Mouse (Mus musculus) gastrocnemius, adult 18-20 months (tissue): Measurements from ENCODE around the gene Serpina1f. TPM values are rescaled to one million over a fixed set of nuclear protein-coding genes. Genes with fewer than 3 reads are reported as not detected.
"Not testable (repeated sequence)": the region's sequence is repeated elsewhere in the genome, so short reads cannot be mapped to it uniquely, and the experiment has no call there.

Experiments
- DNase-seq: peaks from one replicate; pipeline ENCODE4 v3.0.0; 2021; ENCODE audit warnings: low spot score
- total RNA-seq, 2 experiments: library from RNA; stranded (reverse); gene quantifications; 2 replicates each; pipeline ENCODE4 v1.2.3; 2021

The Serpina1f gene
- total RNA-seq, 2 experiments from 2014 or later: not detected

DNA sequence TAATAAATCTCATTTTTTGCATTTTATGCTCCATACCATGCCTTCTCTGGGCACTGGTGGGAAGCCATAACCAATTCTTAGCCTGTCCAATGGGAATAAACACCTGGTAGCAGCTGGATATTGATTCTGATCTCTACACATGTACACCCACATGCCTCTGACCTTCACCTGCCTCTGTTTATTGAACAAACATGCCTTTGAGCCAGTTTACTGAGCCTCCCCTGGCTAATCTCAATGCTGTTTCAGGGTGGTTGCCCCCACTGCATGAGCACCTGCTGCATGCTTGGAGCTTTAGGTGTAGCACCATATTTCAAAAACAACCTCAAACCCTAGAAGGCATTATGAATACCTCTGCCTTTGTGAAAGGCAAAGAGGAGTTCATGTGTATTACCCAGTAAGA is 33.3 kb downstream of the Serpina1f start:
- not testable (repeated sequence) for DNase-seq

DNA sequence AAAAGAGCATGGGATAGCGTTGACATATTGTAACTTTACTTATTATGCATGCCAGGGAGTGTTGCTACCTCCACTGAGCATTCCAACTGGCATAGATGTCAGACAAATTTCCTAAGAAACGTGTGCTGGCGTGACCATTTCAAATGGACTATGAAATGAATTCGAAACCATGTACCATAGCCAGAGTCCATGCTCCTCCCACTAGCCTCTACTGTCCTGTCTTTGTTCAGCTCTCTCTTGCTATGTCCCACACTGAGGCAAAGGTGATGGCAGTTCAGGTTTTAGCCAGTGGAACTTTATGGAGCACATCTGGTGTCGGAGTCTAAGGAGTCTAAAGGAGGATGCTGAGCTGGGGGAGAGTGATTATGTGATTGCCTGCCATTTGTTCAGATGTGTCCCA is 35.3 kb downstream of the Serpina1f start:
- no peak for DNase-seq

DNA sequence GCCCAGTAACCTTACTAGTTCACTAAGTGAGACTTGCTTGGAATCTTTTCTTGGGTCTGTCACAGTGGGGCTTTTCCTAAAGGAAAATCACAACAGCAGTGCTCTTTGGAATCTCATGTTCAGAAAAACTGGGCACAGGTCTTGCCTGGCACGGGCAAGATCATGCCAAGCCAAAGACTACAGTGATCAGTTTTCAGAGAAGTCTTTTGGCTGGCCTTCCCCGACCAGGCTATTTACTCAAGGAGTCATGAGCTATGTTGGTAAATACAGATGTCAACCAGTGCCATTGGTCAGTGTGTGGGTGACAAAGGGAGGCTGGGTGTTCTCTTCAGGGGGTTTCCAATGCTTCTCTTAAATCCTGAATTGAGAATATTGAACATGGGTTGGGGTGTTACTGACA is 36.2 kb downstream of the Serpina1f start:
- peak; percentile 9 for DNase-seq

DNA sequence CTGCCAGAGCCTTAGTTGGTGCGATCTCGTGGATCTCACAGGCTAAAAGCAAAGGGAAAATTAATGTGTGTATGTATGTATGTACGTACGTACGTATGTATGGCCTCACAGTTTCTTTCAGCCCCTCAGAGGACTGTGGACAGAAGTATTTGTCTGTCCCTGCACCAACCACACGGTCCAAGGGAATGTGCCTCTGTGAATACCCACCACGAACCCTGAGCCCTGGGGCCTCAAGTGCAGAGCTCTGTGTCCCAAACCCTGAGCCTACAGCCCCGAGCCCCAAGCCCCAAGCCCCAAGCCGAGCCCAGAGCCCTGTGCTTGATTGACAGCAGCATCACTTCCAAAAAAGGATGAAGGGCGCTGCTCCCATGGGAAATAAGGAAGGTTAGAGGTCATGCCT is 37.3 kb downstream of the Serpina1f start:
- DNase-seq: no peak

DNA sequence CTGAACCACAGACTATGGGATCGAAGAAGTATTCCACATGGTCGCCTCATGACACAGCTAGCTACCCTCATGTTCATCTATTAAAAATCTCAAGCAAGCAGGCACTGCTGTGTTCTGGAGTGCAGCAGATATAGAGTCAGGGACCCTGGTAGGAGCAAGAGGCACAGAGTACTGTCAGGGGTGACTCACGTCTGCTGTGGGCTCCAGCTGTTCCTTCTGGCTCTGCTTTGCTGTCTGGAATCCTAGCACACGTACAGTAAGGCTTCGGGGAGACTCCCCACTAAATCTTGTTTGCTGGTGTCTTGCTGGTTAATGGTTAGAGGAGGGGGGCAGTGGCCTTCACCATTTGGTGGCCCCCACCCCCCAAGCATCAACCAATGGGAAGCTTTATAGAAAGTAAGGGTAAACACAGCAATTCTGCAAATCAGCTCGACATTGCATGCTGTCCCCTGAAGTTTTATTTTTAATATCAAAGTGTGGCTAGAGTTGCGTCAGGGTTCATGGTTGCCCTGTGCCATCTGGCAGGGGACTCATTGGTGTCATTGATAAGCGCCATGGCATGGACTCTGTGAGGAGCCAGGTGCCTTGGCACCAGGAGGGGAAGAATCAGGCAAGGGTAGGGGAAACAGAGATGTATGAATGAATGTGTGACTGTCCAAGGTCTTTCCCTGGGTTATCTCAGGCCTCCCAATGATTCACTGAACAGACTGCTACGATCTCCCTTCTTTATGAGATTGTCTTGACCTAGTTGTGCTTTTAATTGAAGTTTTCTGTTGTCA is 38.3 kb downstream of the Serpina1f start, which contains the start of gene Serpina6:
Gene Serpina6, minus strand, starts transcription at position 365 of the 779 bp plus-strand sequence.
- no peak for DNase-seq

DNA sequence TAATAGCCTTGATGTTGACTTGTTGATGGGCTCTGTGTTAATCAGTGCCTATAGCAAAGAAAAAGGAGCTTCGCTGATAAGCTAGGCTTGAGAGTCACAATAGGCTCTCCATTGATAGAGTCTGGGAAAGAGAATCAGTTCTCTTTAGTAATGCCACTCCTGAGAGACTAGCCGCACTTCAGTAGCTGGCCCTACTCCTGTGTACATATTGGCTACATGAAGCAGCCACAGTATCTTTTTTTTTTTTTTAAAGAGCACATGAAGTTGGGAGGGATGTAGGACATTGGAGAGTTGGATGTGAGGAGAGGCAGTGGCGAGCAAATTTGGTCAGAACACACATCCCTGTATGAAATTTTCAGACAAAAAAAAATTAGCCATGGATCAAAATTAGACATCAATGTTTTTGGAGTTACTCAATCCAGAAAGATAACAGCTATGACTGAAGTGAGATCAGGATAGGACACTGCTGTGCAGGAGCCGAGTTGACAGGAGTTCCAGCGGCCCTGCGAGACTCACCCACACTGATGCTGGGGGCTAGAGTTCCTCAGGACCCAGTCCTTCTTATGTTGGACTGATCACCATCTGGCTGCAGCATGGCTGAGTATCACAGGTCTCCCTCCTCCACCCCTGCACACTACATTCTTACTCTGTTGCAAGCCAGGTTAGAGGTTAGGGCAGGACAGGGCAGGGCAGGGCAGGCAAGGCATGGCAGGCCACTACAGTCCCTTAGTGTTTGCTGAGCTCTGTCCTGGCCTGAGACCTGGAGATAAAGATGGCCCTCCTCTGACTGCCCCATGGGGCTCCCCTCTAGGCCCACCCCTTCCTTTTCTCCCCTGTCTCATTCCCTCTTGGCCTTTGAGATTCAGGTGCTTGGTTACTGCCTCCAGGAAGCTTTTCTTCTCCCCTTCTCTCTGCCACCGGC is 39.9 kb downstream of the Serpina1f start:
- no peak for DNase-seq

DNA sequence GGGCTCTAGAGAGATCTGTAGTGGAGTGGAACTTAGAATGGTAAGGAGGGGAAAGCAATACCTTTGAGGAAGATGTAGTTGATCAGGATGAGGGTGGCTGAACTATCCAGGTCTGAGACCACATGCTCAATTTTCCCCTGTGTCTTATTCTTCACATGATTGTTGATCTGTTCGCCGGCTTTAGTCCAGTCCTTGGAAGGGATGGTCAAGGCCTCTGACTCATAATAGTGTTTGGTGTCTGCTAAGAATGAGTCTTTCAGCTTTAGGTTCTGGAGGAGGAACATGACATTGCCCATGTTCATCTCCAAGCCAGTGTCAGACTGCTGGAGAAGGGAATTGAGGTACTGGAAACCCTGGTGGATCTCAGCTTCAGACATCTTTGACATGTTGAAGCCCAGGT is 41.5 kb downstream of the Serpina1f start:
- DNase-seq: no peak

DNA sequence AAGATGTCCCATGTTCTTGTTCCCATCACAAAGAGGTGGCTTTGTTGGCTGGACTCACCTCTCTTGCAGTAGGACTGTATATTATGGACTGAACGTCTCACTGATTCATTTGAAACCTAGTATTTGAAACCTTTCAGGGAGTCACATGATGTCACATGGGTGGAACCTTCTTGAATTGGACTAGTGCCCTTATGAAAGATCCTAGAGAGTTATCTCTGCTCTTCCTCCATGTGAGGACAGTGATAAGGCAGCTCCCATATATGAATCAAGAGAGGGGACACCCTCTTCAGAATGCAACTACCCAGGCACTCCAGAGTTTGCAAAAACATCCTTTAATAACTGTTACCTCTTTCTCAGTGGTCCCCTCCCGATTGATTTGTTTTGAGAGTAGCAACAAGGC is 49.0 kb downstream of the Serpina1f start:
- no peak for DNase-seq

DNA sequence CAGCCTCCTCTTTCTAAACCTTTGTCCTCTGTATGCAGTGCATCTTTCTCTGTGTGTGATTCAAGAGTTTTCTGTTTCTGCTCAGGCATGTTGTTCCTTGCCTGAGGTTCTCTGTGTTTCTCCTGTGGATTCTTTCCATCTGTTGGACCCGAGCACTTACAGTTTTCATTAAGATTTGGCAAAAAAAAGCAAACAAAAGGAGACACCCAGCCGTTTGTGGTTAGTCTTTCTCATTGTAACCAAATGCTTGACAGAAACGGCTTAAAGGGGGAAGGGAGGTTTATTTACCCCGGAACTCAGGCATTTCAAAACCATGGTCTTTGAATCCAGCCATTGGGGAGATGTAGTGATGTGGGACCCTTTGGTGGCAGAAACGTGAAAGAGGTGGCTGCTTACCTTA is 50.7 kb downstream of the Serpina1f start:
- no peak for DNase-seq

DNA sequence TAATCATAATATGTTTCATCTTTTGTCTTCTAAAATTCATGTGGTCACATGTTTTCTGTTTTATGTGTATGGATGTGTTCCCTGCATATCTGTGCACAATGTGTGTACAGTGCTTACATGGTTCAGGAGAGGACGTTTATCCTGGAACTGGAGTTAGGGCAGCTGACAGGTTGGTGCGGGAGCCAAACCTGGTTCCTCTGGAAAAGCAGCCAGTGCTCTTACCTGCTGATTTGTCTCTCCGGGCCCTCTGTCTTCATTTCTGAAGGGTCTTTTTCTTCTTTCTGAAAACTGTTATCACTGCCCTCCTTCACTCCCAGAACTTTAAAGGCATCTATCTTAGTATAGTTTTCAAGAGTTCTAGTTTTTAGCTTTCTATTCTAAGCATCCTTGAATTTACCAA is 51.5 kb downstream of the Serpina1f start:
- DNase-seq: no peak

DNA sequence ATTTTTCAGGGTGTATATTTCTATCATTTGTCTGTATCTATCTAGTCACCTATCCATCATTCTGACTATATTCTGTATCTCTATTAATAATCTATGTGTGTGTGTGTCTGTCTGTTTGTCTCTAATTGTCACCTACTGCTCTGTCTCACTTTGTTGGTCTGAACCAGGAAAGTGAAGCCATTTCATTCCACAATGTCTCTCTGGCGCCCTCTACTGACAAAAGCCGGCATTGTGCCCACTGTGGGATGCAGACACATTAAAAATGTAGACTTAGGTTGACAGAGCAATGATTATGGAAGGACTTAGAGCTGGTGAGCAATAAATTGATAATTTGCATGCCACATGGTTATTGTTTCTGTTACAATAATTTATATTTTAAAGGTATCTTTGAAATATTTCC is 52.0 kb downstream of the Serpina1f start:
- DNase-seq: peak; percentile 76

Other genes starting within 250 kb of the Serpina1f start
- not detected for gene Ifi27l2b, start 238.3 kb downstream of the Serpina1f start, total RNA-seq
- gene Ppp4r4, start 163.2 kb downstream of the Serpina1f start, total RNA-seq: under 1 TPM; 0.21 to 0.71 TPM
- under 1 TPM in 1 of 2 experiments, not detected in 1; 0.26 TPM for gene Serpina10, start 64.1 kb downstream of the Serpina1f start, total RNA-seq
- gene Serpina6, start 38.3 kb downstream of the Serpina1f start, total RNA-seq: not detected
- not detected for gene Serpina16, start 19.4 kb downstream of the Serpina1f start, total RNA-seq
- 1 to 10 TPM in 1 of 2 experiments, not detected in 1; 1.4 TPM for gene Serpina1d, start 78.1 kb upstream of the Serpina1f start, total RNA-seq
- gene Serpina1b, start 134.8 kb upstream of the Serpina1f start, total RNA-seq: 1 to 10 TPM in 1 of 2 experiments, not detected in 1; 2.7 TPM
- under 1 TPM in 1 of 2 experiments, not detected in 1; 0.88 TPM for gene Serpina1a, start 168.0 kb upstream of the Serpina1f start, total RNA-seq
- under 1 TPM in 1 of 2 experiments, not detected in 1; 0.50 TPM for gene Serpina1c, start 209.4 kb upstream of the Serpina1f start, total RNA-seq